Mouse (Mus musculus) intestine, embryonic 15.5 days (tissue): ENCODE data around the gene Amer2. TPM values are rescaled to one million over a fixed set of nuclear protein-coding genes. Genes with fewer than 3 reads are reported as not detected.

Experiments used
- ATAC-seq: fragments of 200-750 bp; cut with Nextera tagmentation; 2 replicates; pipeline ENCODE4 v1.8.0; 2017; ENCODE audit warnings: moderate TSS enrichment, moderate library complexity
- H3K27ac ChIP-seq: fragments of 300-500 bp; sonication (generic); 2 replicates; pipeline ENCODE4 v1.5.1; 2015; ENCODE audit warnings: mild to moderate bottlenecking, inconsistent platforms
- H3K27me3 ChIP-seq: fragments of 300-500 bp; sonication (generic); replicated peaks from 2 replicates; pipeline ENCODE4 v1.6.1; 2015; ENCODE audit warnings: inconsistent platforms
- H3K36me3 ChIP-seq: fragments of 300-500 bp; sonication (generic); 2 replicates; pipeline ENCODE4 v1.6.1; 2015; ENCODE audit warnings: inconsistent platforms
- H3K4me1 ChIP-seq: fragments of 300-500 bp; sonication (generic); replicated peaks from 2 replicates; pipeline ENCODE4 v1.6.1; 2015; ENCODE audit warnings: inconsistent platforms
- H3K4me2 ChIP-seq: fragments of 300-500 bp; sonication (generic); replicated peaks from 2 replicates; pipeline ENCODE4 v1.6.1; 2015; ENCODE audit warnings: mild to moderate bottlenecking, inconsistent platforms
- H3K4me3 ChIP-seq: fragments of 300-500 bp; sonication (generic); replicated peaks from 2 replicates; pipeline ENCODE4 v1.5.1; 2015; ENCODE audit warnings: inconsistent platforms
- H3K9ac ChIP-seq: fragments of 300-500 bp; sonication (generic); 2 replicates; pipeline ENCODE4 v1.6.1; 2015; ENCODE audit warnings: inconsistent platforms
- H3K9me3 ChIP-seq: fragments of 300-500 bp; sonication (generic); 2 replicates; pipeline ENCODE4 v1.6.1; 2016; ENCODE audit warnings: inconsistent platforms
- WGBS: fragments of 180-500 bp; shearing (Covaris S2); methylation state at CpG from one replicate; pipeline ENCODE4 v1.1.7; 2015; 5-methylcytosine and 5-hydroxymethylcytosine counted together
- polyA plus RNA-seq: library from polyadenylated mRNA; unstranded; fragments of >200 nt; fragmentation: Nextera tagmentation; extraction: Ambion mirVana; gene quantifications from 2 replicates; pipeline ENCODE4 v1.2.1, GENCODE M21; 2015

Gene Amer2
- polyA plus RNA-seq, 1 experiment from 2014 or later, result 1.5 TPM

DNA sequence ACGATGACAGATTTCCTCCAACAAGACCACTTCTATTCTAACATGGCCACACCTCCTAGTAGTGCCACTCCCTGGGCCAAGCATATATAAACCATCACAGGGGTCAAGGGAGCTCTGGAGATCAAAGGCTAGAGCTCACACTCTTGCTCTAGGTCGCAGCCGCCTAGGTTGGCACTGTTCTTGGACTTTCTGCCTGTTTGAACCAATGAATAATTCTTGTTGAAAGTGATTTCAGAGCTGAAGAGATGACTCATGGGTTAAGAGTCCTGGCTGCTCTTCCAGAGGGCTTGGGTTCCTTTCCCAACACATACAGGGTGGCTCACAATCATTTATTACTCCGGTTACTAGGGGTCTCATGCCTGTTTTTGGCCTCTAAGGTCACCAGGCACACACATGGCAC is 24.3 kb downstream of the Amer2 start:
- H3K4me3 ChIP-seq, result no peak overlapping the region
- no peaks in the 10 kb centered on the region for H3K36me3 ChIP-seq
- no peak overlapping the region for H3K27ac ChIP-seq
- no peak overlapping the region for H3K9ac ChIP-seq
- H3K27me3 ChIP-seq, result no peaks in the 10 kb centered on the region
- H3K4me2 ChIP-seq, result no peak overlapping the region
- 73% methylated on average over 4 of the region's 4 CpGs for WGBS
- ATAC-seq, result no peak
- H3K4me1 ChIP-seq, result no peaks in the 10 kb centered on the region
- no peaks in the 10 kb centered on the region for H3K9me3 ChIP-seq

DNA sequence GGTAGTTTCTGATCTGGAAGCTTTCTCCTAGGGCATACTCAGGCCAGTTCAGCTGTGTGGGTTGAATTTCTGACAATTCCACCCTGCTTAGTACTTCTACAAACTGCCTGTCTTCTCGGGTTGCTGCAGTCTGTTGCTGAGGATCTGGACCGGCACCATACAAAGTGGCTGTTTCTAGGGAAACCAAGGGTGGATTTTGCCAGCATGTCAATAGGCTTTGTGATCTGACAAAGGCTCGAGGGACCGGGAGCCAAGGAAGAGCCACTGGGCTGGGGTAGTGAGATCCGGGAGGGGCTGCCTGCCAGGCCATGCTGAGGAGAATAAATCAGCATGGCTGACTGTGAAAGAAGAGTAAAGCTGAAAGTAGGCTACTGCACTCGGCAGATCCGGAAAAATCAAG is 25.8 kb downstream of the Amer2 start:
- no peak overlapping the region for H3K4me3 ChIP-seq
- no peaks in the 10 kb centered on the region for H3K36me3 ChIP-seq
- H3K9ac ChIP-seq, result no peak overlapping the region
- H3K27ac ChIP-seq, result no peak overlapping the region
- no peak for ATAC-seq
- H3K4me2 ChIP-seq, result no peak overlapping the region
- no peaks in the 10 kb centered on the region for H3K4me1 ChIP-seq
- H3K9me3 ChIP-seq, result no peaks in the 10 kb centered on the region
- WGBS, result 39% methylated on average over 7 of the region's 7 CpGs
- H3K27me3 ChIP-seq, result no peaks in the 10 kb centered on the region

DNA sequence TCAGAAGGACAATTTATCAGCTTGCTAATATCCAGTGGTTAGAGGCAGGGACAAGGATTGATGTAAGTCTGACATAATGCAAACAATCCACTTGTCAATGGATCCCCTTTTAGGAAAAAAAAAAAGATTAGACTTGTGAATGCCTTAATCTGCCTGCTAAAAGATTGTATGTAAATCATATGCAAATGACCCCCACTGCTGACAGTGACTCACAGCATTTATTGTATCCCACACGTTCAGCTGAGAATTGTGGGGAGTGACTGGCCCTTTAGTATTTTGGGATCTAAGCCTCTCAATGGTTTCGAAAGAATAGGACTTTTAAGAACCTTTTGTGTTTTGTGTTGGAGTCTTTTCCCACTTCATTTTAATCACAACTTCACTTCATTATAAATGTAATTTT is 30.2 kb downstream of the Amer2 start:
- no peak overlapping the region for H3K4me3 ChIP-seq
- no peaks in the 10 kb centered on the region for H3K36me3 ChIP-seq
- no peak for ATAC-seq
- no peak overlapping the region for H3K4me2 ChIP-seq
- no peak overlapping the region for H3K9ac ChIP-seq
- no peaks in the 10 kb centered on the region for H3K9me3 ChIP-seq
- no peak overlapping the region for H3K27ac ChIP-seq
- H3K27me3 ChIP-seq, result no peaks in the 10 kb centered on the region
- no peaks in the 10 kb centered on the region for H3K4me1 ChIP-seq
- 73% methylated on average over 2 of the region's 2 CpGs for whole genome bisulfite sequencing

DNA sequence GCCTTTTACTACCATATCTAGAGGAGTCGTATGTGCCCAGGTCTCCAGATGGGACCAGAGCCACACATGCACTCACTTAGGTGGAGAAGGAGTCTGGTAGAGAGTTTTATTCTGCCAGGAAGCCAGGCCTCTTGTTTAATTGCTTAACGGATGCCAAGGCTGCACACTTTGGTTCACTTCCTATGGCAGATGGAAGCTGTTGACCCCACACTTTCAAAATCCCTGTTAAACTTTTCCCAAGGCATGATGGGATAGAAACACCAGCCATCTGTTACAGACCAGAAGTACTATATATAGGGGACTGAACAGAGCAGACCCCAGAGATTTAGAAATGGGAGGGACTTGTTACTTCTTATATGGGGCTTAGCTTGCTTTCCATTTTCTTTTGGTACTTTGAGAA is 32.8 kb downstream of the Amer2 start:
- H3K9me3 ChIP-seq, result no peaks in the 10 kb centered on the region
- 75% methylated on average over 2 of the region's 2 CpGs for WGBS
- H3K27ac ChIP-seq, result no peak overlapping the region
- H3K9ac ChIP-seq, result no peak overlapping the region
- ATAC-seq, result no peak
- H3K4me2 ChIP-seq, result no peak overlapping the region
- H3K4me1 ChIP-seq, result 0 out of 2 replicates have a peak, but pooled peaks cover 12% of the 10 kb centered on the region
- H3K27me3 ChIP-seq, result no peaks in the 10 kb centered on the region
- no peaks in the 10 kb centered on the region for H3K36me3 ChIP-seq
- no peak overlapping the region for H3K4me3 ChIP-seq

DNA sequence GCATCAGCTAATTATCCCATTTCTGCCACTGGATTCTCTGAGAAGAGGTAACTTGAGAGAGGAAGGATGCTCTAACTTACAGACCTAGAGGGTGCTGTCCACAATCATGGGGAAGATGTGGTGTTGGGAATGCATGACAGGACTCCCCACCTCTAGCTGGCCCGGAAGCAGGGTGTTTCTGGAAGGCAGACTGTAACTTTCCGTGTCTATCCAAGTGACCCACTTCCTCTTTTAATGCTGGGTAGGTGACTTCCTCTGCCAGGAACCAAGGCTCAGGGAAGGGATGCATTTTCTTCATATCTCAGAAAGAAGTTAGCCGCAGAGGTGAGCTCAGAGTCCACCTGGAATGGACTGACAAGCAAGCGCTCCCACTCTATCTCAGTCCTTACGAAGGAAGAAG is 33.5 kb downstream of the Amer2 start:
- Histone ChIP-seq H3K36me3 (no peaks in the 10 kb centered on the region), H3K27me3 (no peaks in the 10 kb centered on the region), H3K4me1 (0 out of 2 replicates have a peak, but pooled peaks cover 12% of the 10 kb centered on the region), H3K27ac (no peak overlapping the region), H3K9ac (no peak overlapping the region), H3K4me2 (no peak overlapping the region), H3K9me3 (no peaks in the 10 kb centered on the region), H3K4me3 (no peak overlapping the region)
- 87% methylated on average over 5 of the region's 5 CpGs for WGBS
- no peak for ATAC-seq

DNA sequence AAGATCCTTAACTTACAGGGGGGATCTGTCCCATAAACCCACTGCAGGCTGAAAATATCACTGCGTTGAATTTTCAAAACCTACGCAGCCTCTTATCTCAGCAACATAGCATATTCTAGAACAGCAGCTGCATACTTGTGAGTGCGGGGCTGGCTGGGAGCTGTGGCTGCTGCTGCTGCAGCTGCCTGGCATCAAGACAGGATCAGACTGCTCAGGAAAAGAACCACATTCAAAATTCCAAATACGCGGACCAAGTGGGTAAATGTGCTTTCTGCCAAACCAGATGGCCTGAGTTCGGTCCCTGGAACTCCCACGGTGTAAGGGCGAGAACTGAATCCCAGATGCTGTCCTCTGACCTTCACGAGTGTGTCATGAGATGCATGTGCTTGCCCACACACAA is 34.3 kb downstream of the Amer2 start:
- Histone ChIP-seq H3K9ac (no peak overlapping the region), H3K36me3 (no peaks in the 10 kb centered on the region), H3K4me1 (0 out of 2 replicates have a peak, but pooled peaks cover 12% of the 10 kb centered on the region), H3K4me3 (no peak overlapping the region), H3K27ac (no peak overlapping the region), H3K9me3 (no peaks in the 10 kb centered on the region), H3K4me2 (no peak overlapping the region), H3K27me3 (no peaks in the 10 kb centered on the region)
- WGBS, result 66% methylated on average over 9 of the region's 9 CpGs
- ATAC-seq, result no peak

DNA sequence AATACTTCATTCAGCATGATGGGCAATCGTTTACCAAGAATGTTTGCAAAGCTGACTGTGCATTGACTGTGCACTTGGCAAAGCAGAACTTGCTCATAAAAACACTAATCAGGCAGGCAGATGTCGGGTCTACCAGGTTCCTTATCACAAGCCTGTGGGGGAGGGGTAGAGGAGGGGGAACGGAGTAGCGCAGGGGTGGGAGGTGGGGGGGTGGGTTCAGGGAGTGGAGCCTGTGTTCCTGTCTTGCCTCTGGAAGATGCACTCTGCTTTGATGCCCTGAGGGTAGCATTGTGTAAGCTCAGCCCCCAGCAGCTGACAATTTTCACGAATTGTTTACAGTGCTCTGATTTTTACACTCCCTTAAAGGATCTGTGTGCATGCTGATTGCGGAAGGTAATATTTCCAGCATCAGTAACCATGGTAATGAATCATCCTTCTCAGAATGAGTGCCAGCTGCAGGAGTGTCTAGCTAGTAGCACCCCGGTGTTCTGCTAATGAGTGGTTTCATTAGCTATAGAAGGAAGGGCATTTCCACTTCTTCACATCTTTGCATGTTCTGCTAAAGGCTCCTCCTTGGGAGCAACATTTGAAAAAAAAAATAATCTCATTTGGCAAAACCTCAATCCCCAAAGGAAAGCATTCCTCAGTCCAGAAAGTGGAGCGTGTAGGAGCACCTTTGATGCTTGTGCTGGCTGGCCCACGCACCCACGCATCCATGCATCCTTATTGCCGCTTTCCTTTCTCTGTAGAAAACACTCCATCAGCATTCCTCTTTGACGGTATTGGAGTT is 36.8 kb downstream of the Amer2 start:
- peak; percentile 75 for ATAC-seq

DNA sequence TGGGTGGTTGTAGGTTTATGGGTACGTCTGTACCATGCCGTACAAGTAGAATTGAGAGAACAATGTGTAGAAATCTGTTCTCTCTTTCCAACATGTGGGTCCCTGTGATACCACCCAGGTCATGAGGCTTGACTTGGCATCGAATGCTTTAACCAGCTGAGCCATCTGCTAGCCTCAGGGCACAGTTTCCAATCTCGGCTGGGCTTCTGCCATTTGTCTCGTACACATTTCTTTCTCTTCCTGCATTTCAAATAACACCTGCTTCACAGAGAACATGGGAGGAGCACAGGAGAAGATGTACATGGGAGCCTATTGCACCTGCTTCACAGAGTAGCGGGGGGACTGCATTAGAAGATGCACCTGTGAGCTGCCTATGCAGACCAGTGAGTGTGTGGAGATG is 38.2 kb downstream of the Amer2 start:
- WGBS, result 91% methylated on average over 6 of the region's 6 CpGs
- no peak for ATAC-seq

More for the DNA sequence above, 36.8 kb downstream of the Amer2 start:
- no peaks in the 10 kb centered on the region for H3K27me3 ChIP-seq
- peaks cover 12% of the 10 kb centered on the region; the same call in 1 of the 2 replicates for H3K4me1 ChIP-seq
- no peak overlapping the region for H3K9ac ChIP-seq
- H3K4me2 ChIP-seq, result peak overlapping the region; percentile 35; the same call in 1 of the 2 replicates
- H3K27ac ChIP-seq, result no peak overlapping the region
- no peak overlapping the region for H3K4me3 ChIP-seq
- H3K9me3 ChIP-seq, result no peaks in the 10 kb centered on the region
- WGBS, result 17% methylated on average over 12 of the region's 12 CpGs
- no peaks in the 10 kb centered on the region for H3K36me3 ChIP-seq

DNA sequence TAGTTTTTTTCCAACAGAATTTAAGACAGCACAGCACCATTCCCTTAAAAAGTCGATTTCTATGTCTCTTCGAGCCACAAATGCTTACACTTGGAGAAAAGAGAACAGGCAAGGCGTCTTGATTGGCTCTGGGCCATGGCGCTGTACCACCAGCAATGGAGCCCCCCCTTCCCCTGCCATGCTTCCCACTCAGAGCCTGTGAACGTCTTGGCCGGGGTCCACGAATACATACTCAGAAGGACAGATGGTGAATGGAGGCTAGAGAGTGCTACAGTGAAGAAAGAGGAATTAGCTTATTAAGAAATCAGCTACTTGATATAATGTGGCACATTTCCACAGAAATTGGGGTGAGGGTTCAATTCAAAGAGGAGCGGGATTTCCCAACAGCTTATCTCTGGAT is 41.6 kb downstream of the Amer2 start:
- H3K9ac ChIP-seq, result no peak overlapping the region

More for the DNA sequence above, 38.2 kb downstream of the Amer2 start:
- H3K27ac ChIP-seq, result no peak overlapping the region
- no peak overlapping the region for H3K4me3 ChIP-seq
- no peaks in the 10 kb centered on the region for H3K27me3 ChIP-seq
- H3K9me3 ChIP-seq, result no peaks in the 10 kb centered on the region
- H3K4me1 ChIP-seq, result peaks cover 12% of the 10 kb centered on the region; the same call in 1 of the 2 replicates
- H3K9ac ChIP-seq, result no peak overlapping the region
- H3K36me3 ChIP-seq, result no peaks in the 10 kb centered on the region
- H3K4me2 ChIP-seq, result no peak overlapping the region

DNA sequence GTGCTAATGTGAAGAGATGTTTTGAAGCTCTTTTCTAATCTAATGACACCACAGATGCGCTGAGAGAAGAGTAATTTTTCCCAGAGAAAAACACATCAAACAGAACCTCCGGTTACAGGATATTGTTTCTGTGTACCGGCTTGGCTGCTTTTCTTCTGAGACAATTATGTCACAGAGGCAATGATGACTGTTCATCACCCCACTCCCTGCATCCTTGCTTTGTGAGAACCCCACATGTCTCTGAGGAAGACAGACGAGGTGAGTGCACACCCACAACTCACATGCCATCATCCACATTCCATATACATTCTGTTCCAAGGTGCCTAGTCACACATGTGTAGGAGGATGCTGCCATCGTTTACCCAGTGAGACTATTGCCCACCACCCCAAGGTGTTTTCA is 44.9 kb downstream of the Amer2 start:
- Histone ChIP-seq H3K27ac (no peak overlapping the region), H3K4me2 (no peak overlapping the region), H3K9ac (no peak overlapping the region), H3K4me1 (no peaks in the 10 kb centered on the region; the same call in 1 of the 2 replicates), H3K27me3 (no peaks in the 10 kb centered on the region), H3K9me3 (no peaks in the 10 kb centered on the region), H3K4me3 (no peak overlapping the region), H3K36me3 (no peaks in the 10 kb centered on the region)
- 81% methylated on average over 5 of the region's 5 CpGs for WGBS
- no peak for ATAC-seq

More for the DNA sequence above, 41.6 kb downstream of the Amer2 start:
- H3K27ac ChIP-seq, result peak overlapping the region; percentile 27; the same call in 1 of the 2 replicates
- H3K4me3 ChIP-seq, result no peak overlapping the region
- ATAC-seq, result no peak
- H3K27me3 ChIP-seq, result no peaks in the 10 kb centered on the region
- H3K36me3 ChIP-seq, result no peaks in the 10 kb centered on the region
- WGBS, result 64% methylated on average over 8 of the region's 8 CpGs
- H3K4me2 ChIP-seq, result peak overlapping the region; percentile 11; the same call in 1 of the 2 replicates
- no peaks in the 10 kb centered on the region for H3K9me3 ChIP-seq
- H3K4me1 ChIP-seq, result peaks cover 9% of the 10 kb centered on the region; the same call in 1 of the 2 replicates

DNA sequence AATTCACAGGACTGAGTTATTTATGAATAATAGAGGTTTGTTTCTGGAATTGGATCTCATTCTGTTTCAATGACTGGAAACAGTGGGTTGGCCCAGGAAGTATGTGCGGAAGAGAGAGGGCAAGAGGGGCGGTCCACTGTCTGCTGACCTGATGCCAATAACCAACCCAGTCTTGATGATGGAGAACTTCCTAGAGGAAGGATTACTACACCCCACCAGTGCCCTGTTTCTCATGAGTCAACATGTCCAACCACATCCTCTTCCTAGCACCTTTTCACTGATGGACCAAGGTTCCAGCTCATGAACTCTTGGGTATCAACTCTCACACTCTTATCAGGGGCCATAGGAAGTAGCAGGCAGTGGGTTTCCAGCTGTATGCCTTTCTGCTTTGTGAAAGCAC is 49.9 kb downstream of the Amer2 start:
- WGBS, result 94% methylated on average over 2 of the region's 2 CpGs
- no peak for ATAC-seq
- H3K4me1 ChIP-seq, result no peaks in the 10 kb centered on the region

DNA sequence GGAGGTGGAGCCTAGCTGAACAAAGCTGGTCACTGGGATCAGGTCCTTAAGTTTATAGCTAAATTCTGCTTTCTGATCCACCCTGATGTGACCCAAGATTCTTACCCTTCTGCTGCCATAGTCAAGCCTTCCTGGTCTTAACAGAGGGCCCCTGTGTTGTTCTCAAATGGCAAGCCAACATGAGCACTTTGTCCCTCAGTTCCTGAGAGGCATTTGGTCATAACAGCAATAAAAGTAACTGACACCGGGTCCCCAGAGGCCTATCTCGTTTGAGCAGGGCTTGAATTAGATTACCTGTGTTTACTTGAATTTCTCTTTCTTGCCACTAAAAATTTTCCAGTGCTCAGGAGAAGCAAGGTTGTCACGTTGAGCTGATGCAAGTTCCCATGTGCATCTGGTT is 51.1 kb downstream of the Amer2 start:
- Histone ChIP-seq H3K36me3 (no peaks in the 10 kb centered on the region), H3K4me2 (no peak overlapping the region), H3K9ac (no peak overlapping the region), H3K4me3 (no peak overlapping the region), H3K4me1 (no peaks in the 10 kb centered on the region), H3K9me3 (no peaks in the 10 kb centered on the region), H3K27ac (no peak overlapping the region), H3K27me3 (no peaks in the 10 kb centered on the region)
- peak; percentile 56; the same call in 1 of the 2 replicates for ATAC-seq
- 23% methylated on average over 3 of the region's 3 CpGs for WGBS

More for the DNA sequence above, 49.9 kb downstream of the Amer2 start:
- H3K4me2 ChIP-seq, result no peak overlapping the region
- H3K9ac ChIP-seq, result no peak overlapping the region
- no peaks in the 10 kb centered on the region for H3K36me3 ChIP-seq
- H3K27ac ChIP-seq, result no peak overlapping the region
- H3K4me3 ChIP-seq, result no peak overlapping the region
- H3K27me3 ChIP-seq, result no peaks in the 10 kb centered on the region
- H3K9me3 ChIP-seq, result no peaks in the 10 kb centered on the region

DNA sequence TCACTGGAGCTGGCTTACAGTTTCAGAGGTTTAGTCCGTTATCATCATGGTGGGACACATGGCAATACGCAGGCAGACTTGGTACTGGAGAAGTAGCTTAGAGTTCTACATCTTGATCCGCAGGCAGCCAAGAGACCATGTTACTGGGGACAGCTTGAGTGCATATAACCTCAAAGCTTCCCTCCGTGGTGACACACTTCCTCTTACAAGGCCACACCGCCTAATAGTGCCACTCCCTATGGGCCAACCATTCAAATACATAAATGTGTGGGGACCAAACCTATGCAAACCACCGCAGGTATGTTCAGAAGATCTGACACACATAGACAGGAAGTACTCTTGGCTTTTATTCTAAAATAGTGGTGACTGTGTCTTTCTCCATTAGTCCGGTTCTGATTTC is 52.5 kb downstream of the Amer2 start:
- WGBS, result 86% methylated on average over 7 of the region's 7 CpGs
- H3K36me3 ChIP-seq, result no peaks in the 10 kb centered on the region

More for the DNA sequence above, 52.5 kb downstream of the Amer2 start:
- Histone ChIP-seq H3K4me1 (no peaks in the 10 kb centered on the region), H3K27me3 (no peaks in the 10 kb centered on the region), H3K27ac (no peak overlapping the region), H3K9ac (no peak overlapping the region), H3K9me3 (no peaks in the 10 kb centered on the region), H3K4me2 (no peak overlapping the region), H3K4me3 (no peak overlapping the region)
- ATAC-seq, result no peak
